Mouse (Mus musculus): ENCODE measurements around the gene Strbp.

- TF ChIP-seq CTCF (IDR thresholded peaks at IDR 0.05; ENCODE audit: control insufficient read depth, insufficient read depth, insufficient read length) = no peak
- no peak for TF ChIP-seq MAX (IDR thresholded peaks at IDR 0.05)
- TF ChIP-seq MYOD1 (IDR thresholded peaks at IDR 0.05; ENCODE audit: control insufficient read depth, insufficient read length, low read depth) = no peak
- no peak for TF ChIP-seq FOSL1 (IDR thresholded peaks at IDR 0.05; ENCODE audit: insufficient read depth, low read length, poor library complexity, severe bottlenecking)
Observed at GRCm38 (mm10) chr2:37486408-37486807, 217.3 kb downstream of the Strbp start.

Data from C2C12 (cell line).